Comparison of ENCODE assay signal across 10 mouse cellular contexts in genomic region chr11:98749716-98750115, GRCm38 (mm10). TPM values are rescaled to one million over a fixed set of nuclear protein-coding genes. Genes with fewer than 3 reads are reported as not detected.
DNase-seq lines count a peak whose midpoint lies in the region; ATAC-seq lines count a peak whose summit lies in the region.
"Had no signal": no experiment of that assay in that cellular context is flagged by ENCODE, and none has a peak within 500 bp of the region (broad histone marks: within the 10 kb centered on the region; RNA-seq: fewer than 3 reads in every experiment).

No protein-coding gene starts in this region.

- 0 out of 2 replicates have a peak overlapping the region, but pooled peaks have one; percentile 16 for H3K9ac ChIP-seq in intestine, embryonic 14.5 days (ENCODE audit: low read length)
- H3K9ac ChIP-seq in neural tube, embryonic 13.5 days, result peak overlapping the region; percentile 76

- DNase-seq in heart, adult 11 months, result peak; percentile 94
- DNase-seq in heart, postnatal 36 days, result no peak
- DNase-seq in right cerebral cortex, adult 2 months (ENCODE audit: low spot score in 2 of 2), result peak; percentile 35 to 47
- DNase-seq in right cerebral cortex, postnatal 25 days, result no peak
- DNase-seq in intestine, embryonic 14.5 days (ENCODE audit: low spot score), result no peak
- no peak for DNase-seq in spleen, adult 12 weeks (ENCODE audit: low spot score)
- DNase-seq in frontal cortex, adult 2 months (ENCODE audit: extremely low spot score in 1 of 2, low spot score in 1 of 2), result no peak

- peak overlapping the region; percentile 39 for H3K4me2 ChIP-seq in intestine, embryonic 14.5 days (ENCODE audit: low read length)
- peak overlapping the region; percentile 96 for H3K4me2 ChIP-seq in neural tube, embryonic 13.5 days

- intact Hi-C loops in heart, postnatal 36 days (cut with DNase I), result loop anchor here (2.0 kb wide), 1 partner anchor 15 kb away; no protein-coding TSS in a partner anchor

- peak overlapping the region; percentile 73 for H3K27ac ChIP-seq in intestine, embryonic 14.5 days (ENCODE audit: low read depth)
- peak overlapping the region; percentile 98 for H3K27ac ChIP-seq in neural tube, embryonic 13.5 days (replicated peaks)

- H3K27me3 ChIP-seq in intestine, embryonic 14.5 days (replicated peaks; ENCODE audit: control insufficient read depth, insufficient read depth, low read length), result no peaks in the 10 kb centered on the region
- no peaks in the 10 kb centered on the region for H3K27me3 ChIP-seq in neural tube, embryonic 13.5 days

- H3K36me3 ChIP-seq in intestine, embryonic 14.5 days (ENCODE audit: control insufficient read depth, insufficient read depth, low read length), result peaks cover 9% of the 10 kb centered on the region
- H3K36me3 ChIP-seq in neural tube, embryonic 13.5 days, result peaks cover 17% of the 10 kb centered on the region

- H3K4me1 ChIP-seq in intestine, embryonic 14.5 days (replicated peaks; ENCODE audit: control insufficient read depth, insufficient read depth, low read length), result peaks cover 94% of the 10 kb centered on the region
- peaks cover 99% of the 10 kb centered on the region for H3K4me1 ChIP-seq in neural tube, embryonic 13.5 days (replicated peaks)

- no peaks in the 10 kb centered on the region for H3K9me3 ChIP-seq in intestine, embryonic 14.5 days (ENCODE audit: control insufficient read depth, low read length)
- H3K9me3 ChIP-seq in neural tube, embryonic 13.5 days, result no peaks in the 10 kb centered on the region

- no peak for ATAC-seq in intestine, embryonic 14.5 days (replicated peaks; ENCODE audit: low FRiP score, low TSS enrichment, low read depth)
- ATAC-seq in neural tube, embryonic 13.5 days (ENCODE audit: low read depth), result peak; percentile 55

- WGBS in intestine, embryonic 14.5 days, result 20% methylated on average over 5 of the region's 5 CpGs
- 13% methylated on average over 5 of the region's 5 CpGs for WGBS in neural tube, embryonic 13.5 days

- H3K4me3 ChIP-seq in intestine, embryonic 14.5 days (ENCODE audit: low read depth, low read length), result no peak overlapping the region
- peak overlapping the region; percentile 25 for H3K4me3 ChIP-seq in neural tube, embryonic 13.5 days

RNA-seq across cellular contexts. Expression of gene Thra, which starts 9.3 kb away (rescaled TPM):
- total RNA-seq in heart, postnatal 36 days (2021), result 100 to 1,000 TPM; 100 to 111 TPM
- 60.7 and 63.8 TPM in 2 replicates for polyA plus RNA-seq in intestine, embryonic 14.5 days (2014; fragmentation: Nextera tagmentation; extraction: Ambion mirVana)
- polyA plus RNA-seq in neural tube, embryonic 13.5 days (2015; fragmentation: Nextera tagmentation; extraction: Ambion mirVana), result 89.5 and 94.4 TPM in 2 replicates
- polyA plus RNA-seq in frontal cortex, adult 2 months (2012; rRNA removed), result 770 and 851 TPM in 2 replicates

RNA-seq across cellular contexts. Expression of gene Med24, which starts 20.5 kb away (rescaled TPM):
- 10 to 100 TPM; 45.2 to 52.7 TPM for total RNA-seq in heart, postnatal 36 days (2021)
- 43.0 and 48.0 TPM in 2 replicates for polyA plus RNA-seq in intestine, embryonic 14.5 days (2014; fragmentation: Nextera tagmentation; extraction: Ambion mirVana)
- 62.3 and 69.1 TPM in 2 replicates for polyA plus RNA-seq in neural tube, embryonic 13.5 days (2015; fragmentation: Nextera tagmentation; extraction: Ambion mirVana)
- polyA plus RNA-seq in frontal cortex, adult 2 months (2012; rRNA removed), result 137 and 157 TPM in 2 replicates

RNA-seq across cellular contexts. Expression of gene Nr1d1, which starts 25.4 kb away (rescaled TPM):
- total RNA-seq in heart, postnatal 36 days (2021), result 100 to 1,000 TPM; 104 to 107 TPM
- polyA plus RNA-seq in intestine, embryonic 14.5 days (2014; fragmentation: Nextera tagmentation; extraction: Ambion mirVana), result 2.5 and 2.8 TPM in 2 replicates
- polyA plus RNA-seq in neural tube, embryonic 13.5 days (2015; fragmentation: Nextera tagmentation; extraction: Ambion mirVana), result 3.4 and 3.6 TPM in 2 replicates
- 124 and 126 TPM in 2 replicates for polyA plus RNA-seq in frontal cortex, adult 2 months (2012; rRNA removed)

RNA-seq across cellular contexts. Expression of gene Msl1, which starts 45.6 kb away (rescaled TPM):
- 10 to 100 TPM; 74.4 to 75.3 TPM for total RNA-seq in heart, postnatal 36 days (2021)
- 17.5 and 19.1 TPM in 2 replicates for polyA plus RNA-seq in intestine, embryonic 14.5 days (2014; fragmentation: Nextera tagmentation; extraction: Ambion mirVana)
- polyA plus RNA-seq in neural tube, embryonic 13.5 days (2015; fragmentation: Nextera tagmentation; extraction: Ambion mirVana), result 31.5 and 33.2 TPM in 2 replicates
- 112 and 123 TPM in 2 replicates for polyA plus RNA-seq in frontal cortex, adult 2 months (2012; rRNA removed)

RNA-seq across cellular contexts. Expression of gene Csf3, which starts 48.7 kb away (rescaled TPM):
- total RNA-seq in heart, postnatal 36 days (2021), result not detected
- polyA plus RNA-seq in intestine, embryonic 14.5 days (2014; fragmentation: Nextera tagmentation; extraction: Ambion mirVana), result not detected in 2 replicates
- polyA plus RNA-seq in neural tube, embryonic 13.5 days (2015; fragmentation: Nextera tagmentation; extraction: Ambion mirVana), result not detected in 2 replicates
- not detected in 2 replicates for polyA plus RNA-seq in frontal cortex, adult 2 months (2012; rRNA removed)
- total RNA-seq: left cerebral cortex, postnatal 10 days had no signal
- polyA plus RNA-seq: C2C12 had no signal

Comparison
In these comparisons a context has a peak if more than half of its experiments do, and no peak if none do; other contexts are left out.
1. DNase-seq: peak in heart, adult 11 months (single experiment) and right cerebral cortex, adult 2 months (2 of 2); none in heart, postnatal 36 days (0 of 2), right cerebral cortex, postnatal 25 days (single experiment), intestine, embryonic 14.5 days (single experiment), spleen, adult 12 weeks (single experiment) and frontal cortex, adult 2 months (0 of 2).
2. RNA of gene Nr1d1, which starts 25.4 kb away (polyA plus RNA-seq): 124 to 126 TPM in frontal cortex, adult 2 months; 3.4 to 3.6 TPM in neural tube, embryonic 13.5 days and 2.5 to 2.8 TPM in intestine, embryonic 14.5 days; every median in the first group is over 10 times any median in the second.